Mouse (Mus musculus) kidney, postnatal 0 days (tissue): ENCODE measurements around the gene Aloxe3. TPM values are rescaled to one million over a fixed set of nuclear protein-coding genes. Genes with fewer than 3 reads are reported as not detected.

ENCODE experiments used
- ATAC-seq: fragments of 200-750 bp; cut with Nextera tagmentation; replicated peaks from 2 replicates; pipeline ENCODE4 v1.8.0; 2017; ENCODE audit warnings: low read depth, moderate number of reproducible peaks, moderate TSS enrichment, moderate library complexity; ENCODE audit not compliant: low FRiP score
- DNase-seq: peaks from one replicate; pipeline ENCODE4 v3.0.0-alpha.2; 2016; ENCODE audit warnings: low spot score
- H3K27ac ChIP-seq: fragments of 300-500 bp; sonication (generic); 2 replicates; pipeline ENCODE4 v1.5.1; 2014; ENCODE audit warnings: mild to moderate bottlenecking
- H3K27me3 ChIP-seq: fragments of 300-500 bp; sonication (generic); 2 replicates; pipeline ENCODE4 v1.6.1; 2014; ENCODE audit warnings: low read length, mixed read lengths; ENCODE audit not compliant: insufficient read depth
- H3K36me3 ChIP-seq: fragments of 300-500 bp; sonication (generic); 2 replicates; pipeline ENCODE4 v1.6.1; 2014; ENCODE audit warnings: low read length, mixed read lengths; ENCODE audit not compliant: insufficient read depth
- H3K4me1 ChIP-seq: fragments of 300-500 bp; sonication (generic); replicated peaks from 2 replicates; pipeline ENCODE4 v1.6.1; 2014; ENCODE audit warnings: antibody characterized with exemption, low read length, mixed read lengths; ENCODE audit not compliant: insufficient read depth
- H3K4me2 ChIP-seq: fragments of 300-500 bp; sonication (generic); 2 replicates; pipeline ENCODE4 v1.6.1; 2014; ENCODE audit warnings: mild to moderate bottlenecking, low read length, moderate library complexity, mixed read lengths
- H3K4me3 ChIP-seq: fragments of 300-500 bp; sonication (generic); replicated peaks from 2 replicates; pipeline ENCODE4 v1.5.1; 2014; ENCODE audit warnings: low read depth, low read length
- H3K9ac ChIP-seq: fragments of 300-500 bp; sonication (generic); 2 replicates; pipeline ENCODE4 v1.6.1; 2014; ENCODE audit warnings: low read depth, low read length
- H3K9me3 ChIP-seq: fragments of 300-500 bp; sonication (generic); replicated peaks from 2 replicates; pipeline ENCODE4 v1.6.1; 2016; ENCODE audit warnings: low read length, inconsistent platforms, mixed read lengths
- CTCF ChIP-seq: IDR thresholded peaks from 2 replicates; pipeline ENCODE4 v1.5.1; 2016; ENCODE audit warnings: antibody characterized with exemption, low read depth, mild to moderate bottlenecking, moderate library complexity
- WGBS: fragments of 180-500 bp; shearing (Covaris S2); extraction: QIAGEN DNeasy Blood & Tissue Kit; methylation state at CpG from one replicate; pipeline ENCODE4 v1.1.7; 2014; 5-methylcytosine and 5-hydroxymethylcytosine counted together
- polyA plus RNA-seq: library from polyadenylated mRNA; unstranded; fragments of >200 nt; fragmentation: Nextera tagmentation; extraction: Ambion mirVana; gene quantifications from 2 replicates; pipeline ENCODE4 v1.2.1, GENCODE M21; 2015

The Aloxe3 gene
- polyA plus RNA-seq, 1 experiment from 2014 or later, result 0.54 TPM

DNA sequence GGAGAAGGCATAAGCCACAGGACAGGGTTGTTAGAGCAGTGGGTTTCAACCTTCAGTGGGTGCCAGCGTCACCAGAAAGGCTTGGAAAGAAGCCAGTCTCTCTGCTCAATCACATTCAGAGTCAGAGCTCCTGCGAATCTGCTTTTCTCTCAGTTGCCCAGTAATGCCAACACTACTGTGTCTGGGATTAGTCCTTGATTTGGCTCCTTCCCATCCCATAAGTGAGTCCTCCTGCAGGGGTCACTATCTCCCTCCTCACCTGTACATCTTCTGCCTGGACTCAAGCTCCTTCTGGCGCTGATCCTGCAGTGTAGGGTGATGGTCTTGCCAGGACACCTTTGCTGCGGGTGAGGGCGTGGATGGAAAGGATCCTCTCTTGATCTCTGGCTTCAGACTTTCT lies 71.1 kb downstream of the Aloxe3 start:
- Histone ChIP-seq H3K9me3 (no peaks in the 10 kb centered on the region), H3K4me1 (no peaks in the 10 kb centered on the region), H3K36me3 (no peaks in the 10 kb centered on the region), H3K27ac (no peak overlapping the region), H3K9ac (no peak overlapping the region), H3K27me3 (peaks cover 11% of the 10 kb centered on the region), H3K4me3 (no peak overlapping the region), H3K4me2 (peak overlapping the region; percentile 41; the same call in 1 of the 2 replicates)
- DNase-seq, result peak; percentile 32
- peak; percentile 55 for TF ChIP-seq CTCF
- 4% methylated on average over 5 of the region's 5 CpGs for whole genome bisulfite sequencing
- no peak for ATAC-seq

DNA sequence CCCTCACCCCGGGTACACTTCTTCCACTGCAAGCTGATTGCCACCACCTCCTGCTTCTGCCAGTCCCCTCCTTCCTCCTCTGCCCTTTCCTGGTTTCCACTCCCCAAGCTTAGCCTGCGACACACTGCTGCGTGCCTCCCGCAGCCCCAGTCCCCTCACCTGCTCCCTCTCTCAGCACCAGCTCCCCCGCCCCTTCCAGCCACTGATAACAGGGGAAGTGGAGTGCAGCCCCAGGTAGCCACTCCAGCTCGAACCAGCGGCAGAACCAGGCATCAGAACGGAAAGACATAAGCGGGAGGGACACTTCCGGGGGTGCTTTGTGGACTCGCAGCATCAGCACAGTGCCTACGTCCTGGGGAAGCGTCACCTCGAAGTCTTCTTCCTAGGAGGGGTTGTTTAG lies 71.5 kb downstream of the Aloxe3 start:
- Histone ChIP-seq H3K36me3 (no peaks in the 10 kb centered on the region), H3K9me3 (no peaks in the 10 kb centered on the region), H3K9ac (peak overlapping the region; percentile 24; the same call in 1 of the 2 replicates), H3K27me3 (peaks cover 11% of the 10 kb centered on the region), H3K4me2 (peak overlapping the region; percentile 41), H3K4me1 (no peaks in the 10 kb centered on the region), H3K27ac (no peak overlapping the region), H3K4me3 (peak overlapping the region; percentile 23)
- ATAC-seq, result no peak
- no peak for TF ChIP-seq CTCF
- under 1% methylated on average over 14 of the region's 14 CpGs for WGBS
- no peak for DNase-seq

DNA sequence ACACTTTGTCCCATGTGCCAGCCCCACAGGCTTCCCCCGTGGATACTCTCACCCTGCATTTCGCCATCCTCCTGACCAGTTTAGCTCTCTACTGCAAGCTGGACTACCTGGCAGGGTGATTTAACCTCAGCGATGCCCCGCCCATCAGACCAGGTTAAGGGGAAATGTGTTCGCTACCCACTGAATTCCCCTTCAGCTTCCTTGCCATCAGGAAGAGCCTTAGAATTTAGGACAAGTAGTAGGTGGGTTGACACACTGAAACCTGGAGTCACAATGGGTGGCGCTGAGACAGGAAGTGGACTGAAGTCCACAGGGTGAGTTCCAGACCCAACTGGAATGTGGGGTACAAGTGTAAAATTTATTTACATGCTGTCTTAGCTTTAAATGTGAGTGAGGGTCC lies 72.0 kb downstream of the Aloxe3 start, which contains the start of gene Alox8:
Gene Alox8 (minus strand): TSS at position 101 of the 400 bp plus-strand sequence.
- 31% methylated on average over 6 of the region's 6 CpGs for WGBS
- DNase-seq (no peak), ATAC-seq (no peak)
- Histone ChIP-seq H3K4me1 (no peaks in the 10 kb centered on the region), H3K36me3 (no peaks in the 10 kb centered on the region), H3K9me3 (no peaks in the 10 kb centered on the region), H3K27me3 (peaks cover 11% of the 10 kb centered on the region), H3K9ac (peak within 1 kb of the TSS; percentile 24; the same call in 1 of the 2 replicates), H3K4me3 (peak within 1 kb of the TSS; percentile 23), H3K27ac (no peak within 1 kb of the TSS), H3K4me2 (peak within 1 kb of the TSS; percentile 41)
- TF ChIP-seq CTCF, result no peak

Other genes with a start within 250 kb of the Aloxe3 start
- gene Rnf222, start 237.3 kb upstream of the Aloxe3 start, polyA plus RNA-seq, result 0.13 and 0.17 TPM in 2 replicates
- 1,114 and 1,312 TPM in 2 replicates for gene Rpl26, start 224.3 kb upstream of the Aloxe3 start, polyA plus RNA-seq
- gene Odf4, start 198.8 kb upstream of the Aloxe3 start, polyA plus RNA-seq, result 0.29 TPM in 1 of 2 replicates, not detected in the other
- 8.9 and 11.3 TPM in 2 replicates for gene Arhgef15, start 168.4 kb upstream of the Aloxe3 start, polyA plus RNA-seq
- 11.1 and 11.5 TPM in 2 replicates for gene Slc25a35, start 157.8 kb upstream of the Aloxe3 start, polyA plus RNA-seq
- 55.6 and 58.3 TPM in 2 replicates for gene Rangrf, start 150.7 kb upstream of the Aloxe3 start, polyA plus RNA-seq
- 20.9 and 23.3 TPM in 2 replicates for gene Pfas, start 117.4 kb upstream of the Aloxe3 start, polyA plus RNA-seq
- gene Ctc1, start 110.0 kb upstream of the Aloxe3 start, polyA plus RNA-seq, result 27.6 and 27.7 TPM in 2 replicates
- gene Aurkb, start 80.2 kb upstream of the Aloxe3 start, polyA plus RNA-seq, result 49.3 and 61.1 TPM in 2 replicates
- gene Borcs6, start 66.2 kb upstream of the Aloxe3 start, polyA plus RNA-seq, result 11.9 and 13.3 TPM in 2 replicates
- 60.8 and 61.3 TPM in 2 replicates for gene Tmem107, start 55.1 kb upstream of the Aloxe3 start, polyA plus RNA-seq
- 66.7 and 67.7 TPM in 2 replicates for gene Vamp2, start 37.4 kb upstream of the Aloxe3 start, polyA plus RNA-seq
- 7.4 and 9.9 TPM in 2 replicates for gene Per1, start 30.7 kb upstream of the Aloxe3 start, polyA plus RNA-seq
- 0.42 and 0.50 TPM in 2 replicates for gene Hes7, start 5.5 kb upstream of the Aloxe3 start, polyA plus RNA-seq
- gene 9130213A22Rik, start 3.3 kb upstream of the Aloxe3 start, polyA plus RNA-seq, result 0.25 and 0.31 TPM in 2 replicates
- gene Alox12b, start 31.1 kb downstream of the Aloxe3 start, polyA plus RNA-seq, result 0.27 and 0.36 TPM in 2 replicates
- gene Alox8, start 71.9 kb downstream of the Aloxe3 start, polyA plus RNA-seq, result 0.17 and 0.61 TPM in 2 replicates
- 0.13 and 0.24 TPM in 2 replicates for gene Gucy2e, start 111.1 kb downstream of the Aloxe3 start, polyA plus RNA-seq
- 12.6 and 14.5 TPM in 2 replicates for gene Cntrob, start 197.9 kb downstream of the Aloxe3 start, polyA plus RNA-seq
- 171 and 173 TPM in 2 replicates for gene Trappc1, start 198.1 kb downstream of the Aloxe3 start, polyA plus RNA-seq
- 2.5 and 2.8 TPM in 2 replicates for gene Kcnab3, start 200.4 kb downstream of the Aloxe3 start, polyA plus RNA-seq
- gene Rnf227, start 214.6 kb downstream of the Aloxe3 start, polyA plus RNA-seq, result 15.6 and 18.3 TPM in 2 replicates
- 38.0 and 42.3 TPM in 2 replicates for gene Chd3, start 243.5 kb downstream of the Aloxe3 start, polyA plus RNA-seq